Mouse (Mus musculus) limb, embryonic 10.5 days (tissue): ENCODE measurements around the gene Heatr5b. TPM values are rescaled to one million over a fixed set of nuclear protein-coding genes. Genes with fewer than 3 reads are reported as not detected.

Source experiments
- DNase-seq: peaks from one replicate; pipeline ENCODE4 v3.0.0-alpha.2; 2017; ENCODE audit warnings: low spot score
- H3K27ac ChIP-seq: fragments of 300-500 bp; sonication (generic); 2 replicates; pipeline ENCODE4 v1.5.1; 2016; ENCODE audit warnings: mild to moderate bottlenecking
- H3K27me3 ChIP-seq: fragments of 300-500 bp; sonication (generic); 2 replicates; pipeline ENCODE4 v1.6.1; 2016; ENCODE audit warnings: low read depth, mild to moderate bottlenecking; ENCODE audit not compliant: poor library complexity, severe bottlenecking
- H3K36me3 ChIP-seq: fragments of 300-500 bp; sonication (generic); 2 replicates; pipeline ENCODE4 v1.6.1; 2016; ENCODE audit warnings: mild to moderate bottlenecking, moderate library complexity
- H3K4me1 ChIP-seq: fragments of 300-500 bp; sonication (generic); 2 replicates; pipeline ENCODE4 v1.6.1; 2016
- H3K4me3 ChIP-seq: fragments of 300-500 bp; sonication (generic); 2 replicates; pipeline ENCODE4 v1.5.1; 2016; ENCODE audit warnings: mild to moderate bottlenecking, moderate library complexity
- H3K9me3 ChIP-seq: fragments of 300-500 bp; sonication (generic); replicated peaks from 2 replicates; pipeline ENCODE4 v1.6.1; 2016; ENCODE audit warnings: mild to moderate bottlenecking
- WGBS: fragments of 180-500 bp; shearing (Covaris S2); methylation state at CpG from one replicate; pipeline ENCODE4 v1.1.7; 2016; 5-methylcytosine and 5-hydroxymethylcytosine counted together
- polyA plus RNA-seq: library from polyadenylated mRNA; unstranded; fragments of >200 nt; fragmentation: Nextera tagmentation; extraction: Ambion mirVana; gene quantifications from 2 replicates; pipeline ENCODE4 v1.2.1, GENCODE M21; 2016

Heatr5b gene
- polyA plus RNA-seq, 1 experiment from 2014 or later: 17.5 TPM

- DNase-seq: no peak
- 80% methylated on average over 17 of the region's 17 CpGs for WGBS
- Histone ChIP-seq H3K27ac (no peak overlapping the region), H3K27me3 (no peaks in the 10 kb centered on the region), H3K4me1 (no peaks in the 10 kb centered on the region), H3K4me3 (no peak overlapping the region), H3K36me3 (peaks cover 36% of the 10 kb centered on the region), H3K9me3 (no peaks in the 10 kb centered on the region)
These were observed 82.1 kb downstream of the Heatr5b start for GRCm38 (mm10) chr17:78752938-78753655.

- H3K9me3 ChIP-seq: no peaks in the 10 kb centered on the region
- WGBS: 64% methylated on average over 10 of the region's 10 CpGs
- DNase-seq: no peak
These were observed 83.1 kb downstream of the Heatr5b start for GRCm38 (mm10) chr17:78752064-78752463.

DNA sequence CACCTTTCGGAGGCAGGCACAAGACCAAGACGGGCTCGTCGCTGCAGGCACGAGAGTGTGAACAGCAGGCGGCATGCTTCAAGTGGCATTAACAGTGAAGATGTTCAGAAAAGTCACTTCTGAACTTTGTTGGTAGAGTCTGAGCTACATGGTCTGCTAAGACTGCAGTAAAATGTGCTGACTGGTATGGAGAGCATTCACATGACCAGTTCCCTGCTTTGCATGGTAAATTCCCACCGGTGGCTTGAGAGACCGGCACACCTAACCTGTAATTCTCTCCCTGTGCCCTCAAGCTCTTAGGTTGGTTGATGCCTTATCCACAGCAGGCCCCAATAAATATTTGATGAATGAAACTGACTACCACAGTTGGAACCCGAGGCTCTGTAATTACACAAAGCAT is 86.7 kb downstream of the Heatr5b start:
- no peaks in the 10 kb centered on the region for H3K4me1 ChIP-seq
- WGBS: 87% methylated on average over 9 of the region's 9 CpGs
- H3K4me3 ChIP-seq: no peak overlapping the region
- no peaks in the 10 kb centered on the region for H3K9me3 ChIP-seq
- H3K27me3 ChIP-seq: no peaks in the 10 kb centered on the region
- DNase-seq: no peak
- H3K27ac ChIP-seq: no peak overlapping the region
- peaks cover 16% of the 10 kb centered on the region for H3K36me3 ChIP-seq

More at GRCm38 (mm10) chr17:78752064-78752463, 83.1 kb downstream of the Heatr5b start:
- Histone ChIP-seq H3K27ac (no peak overlapping the region), H3K4me3 (no peak overlapping the region), H3K36me3 (peaks cover 32% of the 10 kb centered on the region), H3K4me1 (no peaks in the 10 kb centered on the region), H3K27me3 (no peaks in the 10 kb centered on the region)

DNA sequence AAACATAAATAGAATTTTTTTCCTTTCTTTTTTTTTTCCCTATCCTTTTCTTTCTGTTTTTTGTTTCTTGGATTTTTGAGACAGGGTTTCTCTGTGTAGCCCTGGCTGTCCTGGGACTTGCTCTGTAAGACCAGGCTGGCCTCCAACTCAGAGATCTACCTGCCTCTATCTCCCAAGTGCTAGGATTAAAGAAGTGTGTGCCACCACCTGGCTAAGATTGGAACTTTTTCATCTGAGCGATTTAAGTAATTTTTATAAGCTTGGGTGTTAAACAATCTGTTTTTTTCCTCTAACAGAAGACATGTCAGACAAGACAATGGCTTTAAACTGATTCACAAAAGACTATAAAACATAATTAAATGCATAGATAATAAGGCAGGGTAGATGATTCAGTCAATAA is 96.7 kb downstream of the Heatr5b start:
- peaks cover 17% of the 10 kb centered on the region for H3K4me1 ChIP-seq
- no peak overlapping the region for H3K4me3 ChIP-seq
- DNase-seq: no peak
- no peak overlapping the region for H3K27ac ChIP-seq
- no peaks in the 10 kb centered on the region for H3K36me3 ChIP-seq
- 40% methylated on average over 1 of the region's 1 CpGs for WGBS
- no peaks in the 10 kb centered on the region for H3K27me3 ChIP-seq
- no peaks in the 10 kb centered on the region for H3K9me3 ChIP-seq

- Histone ChIP-seq H3K36me3 (no peaks in the 10 kb centered on the region), H3K27ac (no peak overlapping the region), H3K4me3 (no peak overlapping the region), H3K4me1 (peaks cover 17% of the 10 kb centered on the region), H3K27me3 (no peaks in the 10 kb centered on the region), H3K9me3 (no peaks in the 10 kb centered on the region)
- no peak for DNase-seq
- WGBS: 44% methylated on average over 2 of the region's 2 CpGs
These were observed 97.4 kb downstream of the Heatr5b start for GRCm38 (mm10) chr17:78737771-78738170.

DNA sequence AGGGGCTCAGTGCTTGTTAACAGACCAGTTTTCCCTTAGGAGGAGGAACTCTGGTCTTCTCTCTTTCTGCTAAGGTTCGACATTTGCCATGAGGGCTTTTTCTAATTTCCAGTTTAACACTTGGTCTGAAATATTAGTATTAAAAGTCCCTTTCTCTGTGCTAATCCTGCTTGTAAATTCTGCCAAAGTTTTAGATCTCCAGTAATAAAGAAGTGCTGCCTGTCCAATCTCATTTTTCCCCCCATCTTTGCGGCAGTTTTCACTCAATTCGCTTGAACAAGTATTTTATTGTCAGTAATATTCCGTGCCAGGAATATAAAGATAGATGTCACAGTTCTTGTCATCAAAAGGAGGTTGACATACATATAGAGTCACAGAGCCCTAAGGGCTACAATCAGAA is 98.1 kb downstream of the Heatr5b start, which contains the start of gene Strn:
Gene Strn, minus strand, starts transcription at position 101 of the 400 bp plus-strand sequence.
- H3K27ac ChIP-seq: peak within 1 kb of the TSS; percentile 93
- no peaks in the 10 kb centered on the region for H3K27me3 ChIP-seq
- 42% methylated on average over 4 of the region's 4 CpGs for WGBS
- H3K9me3 ChIP-seq: no peaks in the 10 kb centered on the region
- H3K36me3 ChIP-seq: no peaks in the 10 kb centered on the region
- peak within 1 kb of the TSS; percentile 74 for H3K4me3 ChIP-seq
- peaks cover 17% of the 10 kb centered on the region for H3K4me1 ChIP-seq
- no peak for DNase-seq

- H3K4me1 ChIP-seq: peaks cover 17% of the 10 kb centered on the region
- under 1% methylated on average over 56 of the region's 60 CpGs for WGBS
- H3K36me3 ChIP-seq: no peaks in the 10 kb centered on the region
- H3K27me3 ChIP-seq: no peaks in the 10 kb centered on the region
- DNase-seq: peak; percentile 99
- no peaks in the 10 kb centered on the region for H3K9me3 ChIP-seq
- H3K27ac ChIP-seq: peak overlapping the region; percentile 93
- H3K4me3 ChIP-seq: peak overlapping the region; percentile 74
These were observed 98.6 kb downstream of the Heatr5b start for GRCm38 (mm10) chr17:78736473-78736988.

GRCm38 (mm10) chr17:78735731-78736472 is 99.3 kb downstream of the Heatr5b start:
- Histone ChIP-seq H3K9me3 (no peaks in the 10 kb centered on the region), H3K4me3 (peak overlapping the region; percentile 74), H3K36me3 (no peaks in the 10 kb centered on the region), H3K27me3 (no peaks in the 10 kb centered on the region), H3K27ac (peak overlapping the region; percentile 93), H3K4me1 (peaks cover 17% of the 10 kb centered on the region)
- peak; percentile 77 for DNase-seq
- WGBS: under 1% methylated on average over 37 of the region's 39 CpGs

- Histone ChIP-seq H3K27ac (no peak overlapping the region), H3K36me3 (no peaks in the 10 kb centered on the region), H3K27me3 (no peaks in the 10 kb centered on the region), H3K9me3 (no peaks in the 10 kb centered on the region), H3K4me3 (no peak overlapping the region), H3K4me1 (peaks cover 17% of the 10 kb centered on the region)
- WGBS: 88% methylated on average over 10 of the region's 10 CpGs
- DNase-seq: no peak
These were observed 100.4 kb downstream of the Heatr5b start for GRCm38 (mm10) chr17:78734806-78735205.

GRCm38 (mm10) chr17:78732056-78732455 is 103.1 kb downstream of the Heatr5b start:
- H3K4me3 ChIP-seq: no peak overlapping the region
- DNase-seq: no peak
- no peaks in the 10 kb centered on the region for H3K36me3 ChIP-seq
- H3K27me3 ChIP-seq: no peaks in the 10 kb centered on the region
- no peak overlapping the region for H3K27ac ChIP-seq
- WGBS: 74% methylated on average over 1 of the region's 1 CpGs
- H3K4me1 ChIP-seq: peaks cover 15% of the 10 kb centered on the region
- no peaks in the 10 kb centered on the region for H3K9me3 ChIP-seq

DNA sequence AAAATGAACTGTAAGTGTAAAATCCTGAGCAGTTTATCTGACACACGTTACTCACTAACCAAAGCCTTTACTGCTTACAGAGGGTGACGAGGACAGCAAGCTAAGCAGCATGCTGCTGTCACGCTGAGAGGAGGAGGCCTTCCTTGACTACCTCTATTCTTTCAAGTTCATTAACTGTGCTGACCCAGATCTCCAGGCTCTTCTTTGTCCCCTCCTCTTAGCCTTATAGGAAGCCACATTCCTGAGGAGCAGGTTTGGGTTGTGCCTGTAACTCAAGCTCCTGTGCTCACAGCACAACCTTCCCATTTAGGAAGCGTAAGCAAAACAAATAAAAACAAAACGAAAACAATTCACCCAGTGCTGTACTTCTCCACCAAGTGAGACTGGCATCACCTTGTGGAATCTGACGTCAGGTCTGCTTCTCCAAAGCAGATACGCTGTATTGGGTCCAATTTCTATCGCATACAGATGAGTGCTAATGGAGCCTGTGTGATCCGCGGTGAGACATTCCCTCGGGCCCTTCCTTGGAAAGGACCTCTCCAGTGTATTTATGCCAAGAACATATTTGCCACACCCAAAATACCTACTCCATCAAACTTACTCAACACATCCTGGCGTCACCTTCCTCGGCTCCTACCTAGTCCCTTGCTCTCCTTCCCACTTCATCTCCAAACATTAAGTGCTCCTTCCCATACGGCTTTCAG is 108.3 kb downstream of the Heatr5b start:
- Histone ChIP-seq H3K27me3 (no peaks in the 10 kb centered on the region), H3K9me3 (no peaks in the 10 kb centered on the region), H3K36me3 (0 out of 2 replicates have a peak, but pooled peaks cover 3% of the 10 kb centered on the region), H3K4me1 (no peaks in the 10 kb centered on the region), H3K27ac (no peak overlapping the region), H3K4me3 (no peak overlapping the region)
- 76% methylated on average over 14 of the region's 14 CpGs for WGBS
- no peak for DNase-seq

DNA sequence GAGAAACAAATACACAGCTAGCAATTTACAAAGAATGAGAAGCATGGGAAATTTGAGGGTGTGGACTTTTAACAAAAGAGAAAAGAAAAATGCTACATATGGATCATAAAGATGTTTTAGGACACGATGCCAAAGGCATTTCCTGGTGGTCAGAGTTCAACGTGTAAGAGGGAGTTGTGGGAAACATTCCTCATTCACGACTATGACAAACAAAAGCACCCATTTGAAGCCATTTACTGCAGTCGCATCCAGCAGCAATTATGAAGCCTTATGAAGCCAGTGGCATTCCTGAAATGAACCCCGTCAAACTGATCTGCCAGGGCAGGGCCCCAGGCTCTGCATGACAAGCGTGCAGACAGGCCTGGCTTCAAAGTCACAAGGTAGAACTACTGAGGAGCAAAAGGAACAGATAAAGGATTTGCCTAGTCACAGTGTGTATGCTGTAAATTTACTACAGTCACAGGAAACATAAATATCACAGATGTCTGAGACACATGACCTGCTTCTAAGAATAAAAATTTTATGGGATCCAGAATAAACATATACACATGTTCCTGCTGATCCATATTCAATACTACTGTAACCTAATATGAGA is 110.6 kb downstream of the Heatr5b start:
- H3K27ac ChIP-seq: no peak overlapping the region
- 73% methylated on average over 6 of the region's 6 CpGs for whole genome bisulfite sequencing
- 0 out of 2 replicates have a peak, but pooled peaks cover 3% of the 10 kb centered on the region for H3K36me3 ChIP-seq
- H3K27me3 ChIP-seq: no peaks in the 10 kb centered on the region
- no peaks in the 10 kb centered on the region for H3K9me3 ChIP-seq
- H3K4me1 ChIP-seq: no peaks in the 10 kb centered on the region
- H3K4me3 ChIP-seq: no peak overlapping the region
- DNase-seq: no peak
